Mouse (Mus musculus): ENCODE results near the gene Zc3h12c. TPM values are rescaled to one million over a fixed set of nuclear protein-coding genes. Genes with fewer than 3 reads are reported as not detected.
"Not testable (repeated sequence)": the region's sequence is repeated elsewhere in the genome, so short reads cannot be mapped to it uniquely, and the experiment has no call there.

Gene Zc3h12c
- polyA plus RNA-seq, 1 experiment from 2014 or later, result 2.5 TPM

GRCm38 (mm10) chr9:52097386-52097785 is 71.0 kb downstream of the Zc3h12c start:
- H3K36me3 ChIP-seq, result no peaks in the 10 kb centered on the region
- 30% methylated on average over 1 of the region's 1 CpGs for WGBS
- 0 out of 2 replicates have a peak, but pooled peaks cover 2% of the 10 kb centered on the region for H3K27me3 ChIP-seq (replicated peaks)
- ATAC-seq (ENCODE audit: insufficient read depth, low FRiP score, low read depth), result no peak
- H3K9ac ChIP-seq, result no peak overlapping the region
- no peaks in the 10 kb centered on the region for H3K9me3 ChIP-seq
- no peak overlapping the region for H3K27ac ChIP-seq
- H3K4me1 ChIP-seq, result no peaks in the 10 kb centered on the region
- no peak overlapping the region for H3K4me3 ChIP-seq (replicated peaks)
- H3K4me2 ChIP-seq, result no peak overlapping the region

GRCm38 (mm10) chr9:52095666-52096065 is 72.7 kb downstream of the Zc3h12c start:
- no peak for ATAC-seq (ENCODE audit: insufficient read depth, low FRiP score, low read depth)

GRCm38 (mm10) chr9:52094471-52094980 is 73.8 kb downstream of the Zc3h12c start:
- H3K4me2 ChIP-seq, result no peak overlapping the region
- ATAC-seq (ENCODE audit: insufficient read depth, low FRiP score, low read depth), result no peak
- WGBS, result 72% methylated on average over 10 of the region's 10 CpGs
- H3K36me3 ChIP-seq, result no peaks in the 10 kb centered on the region
- no peak overlapping the region for H3K27ac ChIP-seq
- H3K27me3 ChIP-seq (replicated peaks), result 0 out of 2 replicates have a peak, but pooled peaks cover 2% of the 10 kb centered on the region
- no peaks in the 10 kb centered on the region for H3K4me1 ChIP-seq
- H3K4me3 ChIP-seq (replicated peaks), result no peak overlapping the region
- no peaks in the 10 kb centered on the region for H3K9me3 ChIP-seq
- no peak overlapping the region for H3K9ac ChIP-seq

More at GRCm38 (mm10) chr9:52095666-52096065, 72.7 kb downstream of the Zc3h12c start:
- H3K9ac ChIP-seq, result no peak overlapping the region
- no peak overlapping the region for H3K27ac ChIP-seq
- H3K27me3 ChIP-seq (replicated peaks), result 0 out of 2 replicates have a peak, but pooled peaks cover 2% of the 10 kb centered on the region
- no peak overlapping the region for H3K4me3 ChIP-seq (replicated peaks)
- no peak overlapping the region for H3K4me2 ChIP-seq
- 65% methylated on average over 3 of the region's 3 CpGs for WGBS
- no peaks in the 10 kb centered on the region for H3K9me3 ChIP-seq
- no peaks in the 10 kb centered on the region for H3K4me1 ChIP-seq
- no peaks in the 10 kb centered on the region for H3K36me3 ChIP-seq

- Histone ChIP-seq H3K27me3 (replicated peaks) (0 out of 2 replicates have a peak, but pooled peaks cover 2% of the 10 kb centered on the region), H3K4me2 (no peak overlapping the region), H3K4me3 (replicated peaks) (no peak overlapping the region), H3K4me1 (no peaks in the 10 kb centered on the region), H3K36me3 (no peaks in the 10 kb centered on the region), H3K27ac (no peak overlapping the region), H3K9ac (no peak overlapping the region), H3K9me3 (no peaks in the 10 kb centered on the region)
- 78% methylated on average over 5 of the region's 5 CpGs for WGBS
- ATAC-seq (ENCODE audit: insufficient read depth, low FRiP score, low read depth), result no peak
Observed at GRCm38 (mm10) chr9:52094016-52094415, 74.4 kb downstream of the Zc3h12c start.

- H3K27ac ChIP-seq, result no peak overlapping the region
- no peaks in the 10 kb centered on the region for H3K9me3 ChIP-seq
- no peaks in the 10 kb centered on the region for H3K36me3 ChIP-seq
- 58% methylated on average over 8 of the region's 8 CpGs for WGBS
- no peaks in the 10 kb centered on the region for H3K4me1 ChIP-seq
- ATAC-seq (ENCODE audit: insufficient read depth, low FRiP score, low read depth), result no peak; the same call in 1 of the 2 replicates
- no peak overlapping the region for H3K9ac ChIP-seq
- no peak overlapping the region for H3K4me3 ChIP-seq (replicated peaks)
- 0 out of 2 replicates have a peak, but pooled peaks cover under 1% of the 10 kb centered on the region for H3K27me3 ChIP-seq (replicated peaks)
- no peak overlapping the region for H3K4me2 ChIP-seq
Observed at GRCm38 (mm10) chr9:52093108-52093507, 75.3 kb downstream of the Zc3h12c start.

- H3K4me1 ChIP-seq, result no peaks in the 10 kb centered on the region
- no peak overlapping the region for H3K27ac ChIP-seq
- H3K4me2 ChIP-seq, result no peak overlapping the region
- H3K36me3 ChIP-seq, result 0 out of 2 replicates have a peak, but pooled peaks cover 6% of the 10 kb centered on the region
- ATAC-seq (ENCODE audit: insufficient read depth, low FRiP score, low read depth), result no peak
- no peak overlapping the region for H3K9ac ChIP-seq
- no peak overlapping the region for H3K4me3 ChIP-seq (replicated peaks)
- no peaks in the 10 kb centered on the region for H3K27me3 ChIP-seq (replicated peaks)
- WGBS, result 86% methylated on average over 5 of the region's 5 CpGs
- no peaks in the 10 kb centered on the region for H3K9me3 ChIP-seq
Observed at GRCm38 (mm10) chr9:52092311-52092710, 76.1 kb downstream of the Zc3h12c start.

- peaks cover 11% of the 10 kb centered on the region; the same call in 1 of the 2 replicates for H3K36me3 ChIP-seq
- no peak overlapping the region for H3K4me3 ChIP-seq (replicated peaks)
- no peak overlapping the region for H3K4me2 ChIP-seq
- no peak overlapping the region for H3K27ac ChIP-seq
- ATAC-seq (ENCODE audit: insufficient read depth, low FRiP score, low read depth), result no peak
- no peak overlapping the region for H3K9ac ChIP-seq
- 90% methylated on average over 9 of the region's 9 CpGs for WGBS
- H3K9me3 ChIP-seq, result no peaks in the 10 kb centered on the region
- H3K27me3 ChIP-seq (replicated peaks), result no peaks in the 10 kb centered on the region
- H3K4me1 ChIP-seq, result no peaks in the 10 kb centered on the region
Observed at GRCm38 (mm10) chr9:52091752-52092151, 76.6 kb downstream of the Zc3h12c start.

GRCm38 (mm10) chr9:52082414-52082813 is 86.0 kb downstream of the Zc3h12c start:
- WGBS, result 75% methylated on average over 4 of the region's 4 CpGs
- Histone ChIP-seq H3K4me2 (no peak overlapping the region), H3K4me3 (replicated peaks) (no peak overlapping the region), H3K9ac (no peak overlapping the region), H3K4me1 (no peaks in the 10 kb centered on the region), H3K9me3 (no peaks in the 10 kb centered on the region), H3K27me3 (replicated peaks) (no peaks in the 10 kb centered on the region), H3K36me3 (peaks cover 33% of the 10 kb centered on the region), H3K27ac (no peak overlapping the region)
- no peak for ATAC-seq (ENCODE audit: insufficient read depth, low FRiP score, low read depth)

GRCm38 (mm10) chr9:52081979-52082378 is 86.4 kb downstream of the Zc3h12c start:
- Histone ChIP-seq H3K4me2 (no peak overlapping the region), H3K4me1 (no peaks in the 10 kb centered on the region), H3K4me3 (replicated peaks) (no peak overlapping the region), H3K27ac (no peak overlapping the region), H3K27me3 (replicated peaks) (no peaks in the 10 kb centered on the region), H3K9ac (no peak overlapping the region), H3K9me3 (no peaks in the 10 kb centered on the region), H3K36me3 (peaks cover 29% of the 10 kb centered on the region)
- 51% methylated on average over 2 of the region's 2 CpGs for WGBS
- no peak for ATAC-seq (ENCODE audit: insufficient read depth, low FRiP score, low read depth)

- Histone ChIP-seq H3K36me3 (peaks cover 26% of the 10 kb centered on the region), H3K4me3 (replicated peaks) (no peak overlapping the region), H3K9me3 (no peaks in the 10 kb centered on the region), H3K9ac (no peak overlapping the region), H3K27me3 (replicated peaks) (no peaks in the 10 kb centered on the region), H3K27ac (no peak overlapping the region), H3K4me2 (no peak overlapping the region), H3K4me1 (no peaks in the 10 kb centered on the region)
- WGBS, result 73% methylated on average over 1 of the region's 1 CpGs
- no peak for ATAC-seq (ENCODE audit: insufficient read depth, low FRiP score, low read depth)
Observed at GRCm38 (mm10) chr9:52077692-52078091, 90.7 kb downstream of the Zc3h12c start.

GRCm38 (mm10) chr9:52076089-52076488 is 92.3 kb downstream of the Zc3h12c start:
- H3K27ac ChIP-seq, result no peak overlapping the region
- no peaks in the 10 kb centered on the region for H3K4me1 ChIP-seq
- WGBS, result 89% methylated on average over 2 of the region's 2 CpGs
- no peak overlapping the region for H3K4me2 ChIP-seq
- H3K9ac ChIP-seq, result no peak overlapping the region
- H3K4me3 ChIP-seq (replicated peaks), result no peak overlapping the region
- no peaks in the 10 kb centered on the region for H3K9me3 ChIP-seq
- no peak for ATAC-seq (ENCODE audit: insufficient read depth, low FRiP score, low read depth)
- peaks cover 26% of the 10 kb centered on the region for H3K36me3 ChIP-seq
- H3K27me3 ChIP-seq (replicated peaks), result no peaks in the 10 kb centered on the region

GRCm38 (mm10) chr9:52072202-52072601 is 96.2 kb downstream of the Zc3h12c start:
- Histone ChIP-seq H3K4me2 (no peak overlapping the region), H3K9ac (no peak overlapping the region), H3K27ac (no peak overlapping the region), H3K36me3 (peaks cover 28% of the 10 kb centered on the region), H3K4me1 (no peaks in the 10 kb centered on the region), H3K4me3 (replicated peaks) (no peak overlapping the region), H3K27me3 (replicated peaks) (no peaks in the 10 kb centered on the region), H3K9me3 (no peaks in the 10 kb centered on the region)
- ATAC-seq (ENCODE audit: insufficient read depth, low FRiP score, low read depth), result no peak

GRCm38 (mm10) chr9:52071352-52071751 is 97.0 kb downstream of the Zc3h12c start:
- H3K36me3 ChIP-seq, result peaks cover 31% of the 10 kb centered on the region
- not testable (repeated sequence) for H3K9me3 ChIP-seq; H3K27me3 ChIP-seq (replicated peaks); ATAC-seq (ENCODE audit: insufficient read depth, low FRiP score, low read depth); H3K4me2 ChIP-seq; H3K4me1 ChIP-seq; H3K9ac ChIP-seq; H3K4me3 ChIP-seq (replicated peaks); H3K27ac ChIP-seq

Data from stomach, embryonic 15.5 days (tissue).